Mouse (Mus musculus): ENCODE measurements around the gene E130308A19Rik.

DNA sequence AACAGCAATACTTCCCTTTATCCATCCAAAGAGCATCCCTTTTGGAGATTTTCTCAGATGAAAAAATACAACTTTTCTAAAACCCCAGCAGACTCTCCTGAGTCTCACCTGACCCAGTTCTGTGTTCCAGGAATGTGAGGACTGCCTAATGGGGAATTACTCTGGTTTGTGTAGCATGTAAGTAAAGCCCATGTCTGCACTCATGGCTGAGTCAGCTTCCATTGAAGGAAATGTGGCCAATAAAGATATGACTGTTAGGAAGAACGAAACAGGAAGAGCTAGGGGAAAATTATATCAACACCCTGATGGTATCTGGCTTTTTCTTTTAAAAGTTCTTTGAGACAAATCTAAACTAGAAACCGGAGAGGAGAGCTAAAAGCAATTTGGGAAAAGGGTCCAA lies 141.7 kb downstream of the E130308A19Rik start:
- TF ChIP-seq CTCF (IDR thresholded peaks at IDR 0.05; ENCODE audit: borderline replicate concordance, extremely low read depth, insufficient read depth, insufficient read length), result no peak
- TF ChIP-seq POLR2A (IDR thresholded peaks at IDR 0.05; ENCODE audit: borderline replicate concordance, extremely low read depth, insufficient read depth, insufficient read length, poor library complexity, severe bottlenecking), result no peak

All from brain, embryonic 14.5 days (tissue).